21 mouse cellular contexts compared by ENCODE assay signal in the genomic region with DNA sequence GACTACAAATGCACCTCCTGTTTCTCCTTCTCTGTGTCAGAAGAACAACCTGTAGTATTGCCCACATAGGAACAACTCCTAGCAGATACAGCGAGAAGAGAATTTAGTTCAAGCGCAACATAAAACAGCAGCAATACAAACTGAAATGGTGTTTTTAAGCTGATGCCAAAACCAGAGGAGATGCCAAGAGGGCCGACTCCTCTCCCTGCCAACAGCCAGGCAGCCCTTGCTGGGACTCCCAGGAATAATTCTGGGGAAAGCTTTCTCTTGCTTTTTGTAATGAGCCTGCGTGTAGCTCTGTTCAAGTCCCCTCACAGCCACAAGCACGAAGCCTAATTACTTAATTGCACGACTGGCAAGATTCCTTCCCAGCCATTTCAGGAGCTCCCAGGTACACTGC.
"Had no signal": no experiment of that assay in that cellular context is flagged by ENCODE, and none has a peak within 500 bp of the region (broad histone marks: within the 10 kb centered on the region; RNA-seq: fewer than 3 reads in every experiment).

No protein-coding gene starts in this region.

- H3K27ac ChIP-seq: limb, embryonic 12.5 days; limb, embryonic 15.5 days; liver, embryonic 14.5 days; macrophage; midbrain, embryonic 13.5 days; neural tube, embryonic 12.5 days; stomach, embryonic 15.5 days had no signal

- H3K27me3 ChIP-seq: limb, embryonic 12.5 days; limb, embryonic 15.5 days; midbrain, embryonic 13.5 days; neural tube, embryonic 12.5 days; stomach, embryonic 15.5 days had no signal

- DNase-seq: kidney, adult 2 months; kidney, postnatal 10 days; kidney, postnatal 36 days; left cerebral cortex, postnatal 4 days; liver, postnatal 0 days; lung, embryonic 14.5 days; retina, postnatal 1 day; right cerebral cortex, postnatal 25 days; spleen, adult 18-20 months; thymus, postnatal 25 days had no signal

- H3K4me2 ChIP-seq: limb, embryonic 12.5 days; limb, embryonic 15.5 days; liver, embryonic 11.5 days; lung, embryonic 14.5 days; midbrain, embryonic 13.5 days; neural tube, embryonic 12.5 days; stomach, embryonic 15.5 days had no signal

- H3K4me3 ChIP-seq: limb, embryonic 12.5 days; limb, embryonic 15.5 days; midbrain, embryonic 13.5 days; neural tube, embryonic 12.5 days; stomach, embryonic 15.5 days had no signal

- ATAC-seq: intestine, postnatal 0 days; liver, postnatal 0 days; lung, postnatal 0 days; midbrain, embryonic 13.5 days; midbrain, embryonic 16.5 days had no signal

- H3K9ac ChIP-seq: limb, embryonic 12.5 days; limb, embryonic 15.5 days; liver, embryonic 14.5 days; liver, postnatal 0 days; lung, embryonic 14.5 days; midbrain, embryonic 13.5 days; neural tube, embryonic 12.5 days; stomach, embryonic 15.5 days had no signal

- H3K4me1 ChIP-seq: limb, embryonic 15.5 days; midbrain, embryonic 13.5 days; neural tube, embryonic 12.5 days; stomach, embryonic 15.5 days had no signal

- H3K9me3 ChIP-seq: limb, embryonic 12.5 days; limb, embryonic 15.5 days; midbrain, embryonic 13.5 days; neural tube, embryonic 12.5 days; stomach, embryonic 15.5 days had no signal
